Mouse (Mus musculus) gastrocnemius, adult 2 months (tissue): ENCODE results near the gene Snrpd3. TPM values are rescaled to one million over a fixed set of nuclear protein-coding genes. Genes with fewer than 3 reads are reported as not detected.
"Not testable (repeated sequence)": the region's sequence is repeated elsewhere in the genome, so short reads cannot be mapped to it uniquely, and the experiment has no call there.

Source experiments
- DNase-seq: peaks from one replicate; pipeline ENCODE4 v3.0.0; 2022
- H3K27ac ChIP-seq: fragments of 200-600 bp; 2 replicates; pipeline ENCODE4 v1.8.1; 2022; ENCODE audit warnings: mild to moderate bottlenecking
- H3K4me3 ChIP-seq: fragments of 200-600 bp; 2 replicates; pipeline ENCODE4 v1.8.1; 2022; ENCODE audit warnings: mild to moderate bottlenecking, moderate library complexity
- CTCF ChIP-seq: fragments of 200-600 bp; IDR thresholded peaks from 2 replicates; pipeline ENCODE4 v1.8.1; 2022; ENCODE audit warnings: antibody characterized with exemption, mild to moderate bottlenecking, moderate library complexity
- intact Hi-C: fragments of 180-260 bp; cut with DNase I; formaldehyde crosslinking; loops from one replicate; pipeline ENCODE4 v1.15.1; 2025
- total RNA-seq, 2 experiments: library from RNA; stranded (reverse); gene quantifications; 2 replicates each; pipeline ENCODE4 v1.2.3; 2021

Snrpd3 gene
- total RNA-seq, 2 experiments from 2014 or later: 65.9 to 91.4 TPM

DNA sequence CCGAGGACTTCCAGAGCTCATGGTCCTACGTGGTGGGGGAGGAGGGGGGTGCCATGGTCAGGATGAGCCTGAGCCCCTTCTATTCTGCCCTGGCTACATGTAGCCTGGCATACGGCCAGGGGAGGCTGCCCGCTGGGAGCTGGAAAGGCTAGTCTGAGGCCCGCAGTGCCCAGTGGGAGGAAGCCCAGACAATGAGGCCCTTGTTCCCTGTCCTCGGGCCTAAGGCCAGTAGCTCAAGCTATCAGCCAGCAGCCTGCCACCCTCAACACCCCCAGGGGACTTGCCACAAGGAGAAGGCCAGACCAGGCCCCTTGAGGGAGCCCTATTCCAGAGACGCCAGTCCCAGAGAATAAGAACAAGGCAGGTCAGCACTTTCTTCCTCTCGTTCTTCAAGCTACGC is 38.7 kb downstream of the Snrpd3 start:
- Histone ChIP-seq H3K27ac (no peak overlapping the region), H3K4me3 (no peak overlapping the region)
- intact Hi-C loops: no loop called here
- no peak for TF ChIP-seq CTCF
- no peak for DNase-seq

DNA sequence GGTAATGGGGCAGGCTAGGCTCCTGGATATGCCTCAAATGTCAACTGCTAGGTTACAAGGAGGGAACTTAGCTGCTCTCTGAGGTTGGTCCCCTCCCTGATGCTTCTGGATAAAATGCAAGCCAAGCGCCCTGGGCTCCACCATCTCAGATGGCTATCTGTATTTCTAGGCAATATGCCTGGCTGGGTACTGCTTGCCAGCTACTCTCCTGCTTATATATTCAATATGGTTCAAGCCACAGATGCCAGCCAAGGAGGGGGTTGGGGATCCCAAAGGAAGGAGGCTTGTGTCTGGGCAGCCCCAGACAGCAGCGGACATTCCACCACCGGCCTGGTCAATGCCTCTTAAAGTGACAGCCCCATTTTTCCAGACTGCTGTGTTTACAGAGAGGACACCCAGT is 41.2 kb downstream of the Snrpd3 start:
- H3K27ac ChIP-seq: no peak overlapping the region
- no peak overlapping the region; the same call in 1 of the 2 replicates for H3K4me3 ChIP-seq
- no peak for TF ChIP-seq CTCF
- intact Hi-C loops: no loop called here
- no peak for DNase-seq

DNA sequence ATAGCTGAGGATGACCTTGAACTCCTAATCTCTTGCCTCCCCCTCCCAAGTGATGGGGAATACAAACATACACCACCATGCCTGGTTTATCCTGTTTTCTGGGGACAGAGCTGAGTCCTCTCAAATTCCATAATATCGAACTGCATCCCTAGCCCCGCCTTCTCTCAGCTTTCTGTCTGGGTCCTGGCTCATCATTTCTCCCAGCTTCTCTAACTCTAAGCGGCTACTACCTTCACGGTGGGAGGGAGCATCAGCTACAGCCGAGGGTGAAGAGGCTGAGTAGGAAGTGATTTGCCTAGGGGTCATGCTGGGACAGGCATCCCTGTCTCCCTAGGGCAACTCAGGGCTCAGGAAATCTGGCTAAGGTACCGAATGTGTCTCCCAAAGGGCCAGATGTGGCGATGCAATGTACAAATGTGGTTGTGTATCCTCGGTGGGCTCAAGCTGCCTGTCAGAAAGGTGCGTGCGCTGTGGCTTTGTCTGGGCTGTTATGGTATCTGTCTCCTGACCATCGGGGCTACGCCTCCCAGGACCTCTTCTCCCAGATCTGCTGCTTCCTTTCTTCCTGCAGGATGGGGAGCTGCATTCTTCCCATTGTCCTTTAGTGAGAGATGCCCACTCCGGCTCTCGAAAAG is 41.8 kb downstream of the Snrpd3 start:
- DNase-seq: no peak
- no peak for TF ChIP-seq CTCF
- intact Hi-C loops: no loop called here
- Histone ChIP-seq H3K27ac (peak overlapping the region; percentile 38; the same call in 1 of the 2 replicates), H3K4me3 (peak overlapping the region; percentile 66)

DNA sequence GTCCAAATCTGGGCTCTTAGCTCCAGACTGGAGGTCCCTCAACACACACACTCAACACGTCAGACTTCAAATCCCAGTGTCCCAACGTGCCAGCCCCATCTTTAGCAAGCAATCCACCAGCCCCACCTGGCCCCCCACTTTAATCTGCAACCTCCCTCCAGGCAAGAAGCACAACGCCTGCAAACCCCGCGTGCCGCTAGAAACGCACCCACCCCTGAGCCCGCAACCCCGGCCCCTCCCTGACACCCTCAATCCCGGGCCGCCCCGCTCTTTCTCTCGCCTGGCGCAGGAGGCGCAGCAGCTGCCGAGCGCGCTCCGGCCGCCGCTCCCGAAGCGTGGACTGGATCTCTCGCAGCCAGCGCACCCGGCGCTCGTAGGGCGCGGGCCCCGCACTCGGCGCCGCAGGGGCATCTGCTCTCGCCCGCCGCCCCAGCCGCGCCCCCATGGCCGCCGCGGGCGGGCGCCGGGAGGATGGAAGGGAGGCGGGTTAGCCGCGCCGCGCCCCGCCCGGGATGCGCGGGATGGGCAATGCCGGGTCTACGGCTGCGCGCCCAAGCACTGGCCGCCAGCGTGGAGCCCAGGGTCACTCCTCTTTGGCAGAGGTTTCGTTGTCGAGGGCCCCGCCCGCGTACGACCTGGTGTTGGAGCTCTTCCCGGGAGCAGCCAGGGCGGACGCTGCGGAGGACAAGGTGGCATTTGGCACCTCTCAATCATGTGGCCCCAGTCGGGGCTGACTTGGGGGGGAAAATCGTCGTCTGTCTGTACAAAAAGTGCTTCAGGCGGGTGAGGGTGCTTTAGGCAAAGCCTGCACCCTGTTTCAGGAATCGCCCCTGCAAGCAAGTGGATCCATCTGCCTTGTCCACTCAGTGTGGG is 42.6 kb downstream of the Snrpd3 start, which contains the start of gene Lrrc75b:
Gene Lrrc75b, minus strand, starts transcription at position 655 of the 873 bp plus-strand sequence.
- Histone ChIP-seq H3K4me3 (peak within 1 kb of the TSS; percentile 66), H3K27ac (peak within 1 kb of the TSS; percentile 49; the same call in 1 of the 2 replicates)
- intact Hi-C loops: no loop called here
- DNase-seq: peak; percentile 83
- TF ChIP-seq CTCF: no peak

DNA sequence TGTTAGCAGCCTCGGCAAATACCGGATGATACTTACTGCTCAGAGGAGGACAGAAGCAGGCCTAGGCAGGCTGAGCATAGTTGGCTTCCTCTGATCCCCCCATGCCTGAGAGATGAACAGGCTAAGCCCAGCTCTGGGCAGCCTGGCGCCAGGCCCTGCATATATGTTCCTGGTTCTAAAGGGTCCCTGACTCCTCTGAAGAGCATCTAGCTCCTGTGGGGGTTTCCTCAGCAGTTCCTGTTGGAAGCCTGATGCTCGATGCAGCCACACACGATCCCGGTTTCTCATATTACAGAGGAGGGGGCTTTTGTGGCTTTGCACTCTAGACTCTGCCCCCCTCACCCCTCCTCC is 43.2 kb downstream of the Snrpd3 start:
- Histone ChIP-seq H3K27ac (peak overlapping the region; percentile 49; the same call in 1 of the 2 replicates), H3K4me3 (peak overlapping the region; percentile 66)
- DNase-seq: no peak
- no peak for TF ChIP-seq CTCF
- intact Hi-C loops: no loop called here

DNA sequence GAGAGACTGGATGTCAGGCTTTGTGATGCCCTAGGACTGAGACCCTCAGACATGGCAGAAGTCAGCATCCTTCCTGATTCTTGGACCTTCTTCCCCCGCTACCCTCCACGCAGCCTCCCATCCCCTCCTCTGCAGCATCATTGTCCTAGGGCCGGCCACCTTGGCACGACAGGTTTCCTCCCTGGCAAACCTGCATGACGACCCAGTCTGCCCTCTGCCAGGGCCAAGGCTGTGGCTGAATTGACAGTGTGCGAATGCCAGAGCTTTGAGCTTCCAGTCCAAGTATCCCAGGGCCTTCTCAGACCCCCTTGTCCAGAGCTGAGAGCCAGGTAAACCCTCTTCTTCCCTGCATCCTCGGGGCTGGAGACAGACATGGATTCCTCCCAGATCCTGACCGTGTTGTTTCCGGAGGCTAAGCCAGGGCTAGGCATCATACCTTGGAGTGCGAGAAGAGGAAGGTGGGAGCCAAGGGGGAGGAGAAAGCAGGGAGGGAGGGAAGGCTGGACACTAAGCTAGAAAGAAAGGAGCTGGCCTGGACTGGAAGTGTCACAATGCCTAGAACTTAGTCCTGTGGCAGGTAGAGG is 43.8 kb downstream of the Snrpd3 start, which contains the start of gene Ggt1:
Gene Ggt1, plus strand, starts transcription at position 534 of the 584 bp plus-strand sequence.
- intact Hi-C loops: no loop called here
- no peak for DNase-seq
- Histone ChIP-seq H3K4me3 (peak within 1 kb of the TSS; percentile 66; the same call in 1 of the 2 replicates), H3K27ac (peak within 1 kb of the TSS; percentile 49; the same call in 1 of the 2 replicates)
- TF ChIP-seq CTCF: no peak

DNA sequence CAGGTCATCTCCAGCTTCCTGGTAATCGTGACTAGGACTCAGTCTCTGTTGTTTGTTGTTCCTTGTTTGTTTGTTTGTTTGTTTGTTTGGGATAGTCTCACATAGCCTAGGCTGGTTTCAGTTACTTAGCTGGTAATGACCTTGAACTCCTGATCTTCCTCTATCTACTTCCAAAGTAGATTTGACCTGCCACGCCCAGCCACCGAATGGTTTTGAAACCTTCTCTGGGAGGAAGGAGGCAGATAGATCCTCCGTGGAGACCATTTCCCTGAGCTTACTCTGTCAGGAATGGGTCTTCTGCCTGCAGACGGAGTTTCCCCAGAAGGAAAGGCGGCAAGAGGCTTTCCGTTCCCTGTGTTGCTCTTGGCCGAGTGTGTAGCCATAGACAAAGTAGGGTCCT is 45.2 kb downstream of the Snrpd3 start:
- no peak for TF ChIP-seq CTCF
- Histone ChIP-seq H3K27ac (no peak overlapping the region), H3K4me3 (no peak overlapping the region)
- intact Hi-C loops: no loop called here
- DNase-seq: no peak

DNA sequence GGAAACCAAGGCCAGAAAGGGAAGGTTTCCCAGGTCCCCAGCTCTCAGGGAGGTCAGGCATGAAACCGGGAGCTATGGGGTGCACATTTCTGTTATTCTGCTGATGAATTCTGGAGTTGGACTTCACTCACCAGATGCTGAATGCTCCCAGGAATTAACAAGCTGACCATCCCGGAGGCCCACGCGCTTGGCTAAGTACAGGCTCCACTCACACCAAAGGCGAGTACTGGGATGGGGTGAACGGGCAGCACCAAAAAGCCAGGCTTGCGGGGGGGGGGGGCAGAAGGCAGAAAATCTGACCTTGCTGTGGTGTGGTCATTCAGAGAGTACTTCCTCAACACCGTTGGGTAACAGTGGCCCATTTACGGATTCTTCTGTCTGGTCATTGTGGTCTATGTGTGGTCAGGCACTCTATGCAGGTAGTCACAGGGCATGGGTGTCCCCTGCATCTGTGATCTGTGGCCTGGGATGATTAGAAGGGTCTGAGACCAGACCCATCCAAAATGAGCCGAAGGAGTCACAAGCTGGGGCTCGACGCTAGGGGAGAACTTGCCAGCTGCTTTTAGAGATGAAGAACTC is 47.4 kb downstream of the Snrpd3 start:
- no peak for TF ChIP-seq CTCF

DNA sequence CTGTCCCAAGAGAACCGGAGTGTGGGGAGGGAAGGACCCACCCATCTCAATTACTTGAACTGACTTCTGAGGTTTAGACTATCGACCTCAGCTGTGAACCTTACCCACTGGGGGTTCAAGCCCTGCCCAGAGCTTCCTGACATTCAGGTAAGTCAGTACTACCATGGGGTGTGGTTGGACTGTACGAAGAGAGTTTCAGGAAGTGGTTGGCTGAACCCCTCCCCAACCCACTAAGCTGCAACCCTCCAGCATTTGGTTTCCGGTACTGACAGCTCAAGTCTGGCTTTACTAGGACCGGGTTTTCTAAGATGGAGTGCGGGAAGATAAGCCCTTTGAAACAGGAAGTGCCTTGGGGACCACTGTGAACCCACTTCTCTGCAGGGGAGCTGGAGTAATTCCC is 48.1 kb downstream of the Snrpd3 start:
- no peak for TF ChIP-seq CTCF
- intact Hi-C loops: no loop called here
- no peak overlapping the region for H3K4me3 ChIP-seq

More for the DNA sequence above, 47.4 kb downstream of the Snrpd3 start:
- no peak overlapping the region for H3K27ac ChIP-seq
- no peak overlapping the region for H3K4me3 ChIP-seq
- intact Hi-C loops: no loop called here
- DNase-seq: no peak

DNA sequence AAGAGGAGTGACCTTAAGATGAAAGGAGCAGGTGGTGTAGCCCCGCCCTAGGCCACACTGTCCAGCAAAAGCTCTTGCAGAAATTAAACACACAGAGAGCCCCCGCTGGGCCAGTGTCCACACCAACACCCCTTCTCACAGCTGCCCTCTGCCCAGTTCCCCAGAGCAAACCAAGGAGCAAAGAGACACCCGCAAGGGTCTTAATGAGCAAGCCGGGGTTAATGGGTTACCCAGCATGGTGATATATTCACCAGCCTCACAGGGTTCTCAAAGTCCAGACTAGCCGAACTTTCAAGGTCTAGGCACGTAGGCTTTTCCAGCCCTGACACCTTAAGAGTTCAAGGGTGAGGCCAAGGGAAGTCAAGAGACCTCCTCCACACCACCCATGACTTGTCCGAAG is 48.6 kb downstream of the Snrpd3 start:
- no peak for TF ChIP-seq CTCF
- intact Hi-C loops: no loop called here
- no peak overlapping the region for H3K27ac ChIP-seq
- no peak for DNase-seq
- no peak overlapping the region for H3K4me3 ChIP-seq

More for the DNA sequence above, 48.1 kb downstream of the Snrpd3 start:
- no peak overlapping the region for H3K27ac ChIP-seq
- DNase-seq: no peak

DNA sequence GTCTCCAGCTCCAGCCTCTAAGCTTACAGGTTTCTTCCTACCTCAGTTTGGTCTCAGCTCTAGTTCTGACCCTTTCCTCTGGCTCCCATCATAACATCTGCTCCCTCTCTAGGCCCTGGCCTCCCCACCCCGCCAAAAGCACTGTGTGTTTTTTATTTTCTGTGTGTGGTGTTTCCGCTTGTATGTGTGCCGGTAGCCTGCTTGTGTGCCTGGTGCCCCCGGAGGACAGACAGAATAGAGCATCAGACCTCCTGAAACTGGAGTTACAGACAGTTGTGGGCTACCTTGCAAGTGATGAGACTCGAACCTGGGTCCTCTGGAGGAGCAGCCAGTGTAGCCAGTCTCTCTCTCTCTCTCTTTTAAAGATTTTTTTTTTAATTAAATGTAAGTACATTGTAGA is 49.0 kb downstream of the Snrpd3 start:
- Histone ChIP-seq H3K4me3 (no peak overlapping the region), H3K27ac (no peak overlapping the region)
- TF ChIP-seq CTCF: no peak
- DNase-seq: no peak
- intact Hi-C loops: no loop called here

DNA sequence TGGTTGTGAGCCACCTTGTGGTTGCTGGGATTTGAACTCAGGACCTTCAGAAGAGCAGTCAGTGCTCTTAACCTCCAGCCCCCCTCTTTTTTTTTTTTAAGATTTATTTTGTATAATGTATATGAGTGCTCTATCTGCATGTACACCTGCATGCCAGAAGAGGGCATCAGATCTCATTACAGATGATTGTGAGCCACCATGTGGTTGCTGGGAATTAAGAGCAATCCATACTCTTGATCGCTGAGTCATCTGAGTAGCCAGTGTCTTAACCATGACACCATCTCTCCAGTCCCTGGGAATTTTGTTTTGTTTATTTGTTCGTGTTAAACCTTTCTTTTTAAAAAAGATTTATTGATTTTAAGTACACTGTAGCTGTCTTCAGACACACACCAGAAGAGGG is 49.4 kb downstream of the Snrpd3 start:
- H3K27ac ChIP-seq, DNase-seq, intact Hi-C loops, H3K4me3 ChIP-seq: not testable (repeated sequence)

DNA sequence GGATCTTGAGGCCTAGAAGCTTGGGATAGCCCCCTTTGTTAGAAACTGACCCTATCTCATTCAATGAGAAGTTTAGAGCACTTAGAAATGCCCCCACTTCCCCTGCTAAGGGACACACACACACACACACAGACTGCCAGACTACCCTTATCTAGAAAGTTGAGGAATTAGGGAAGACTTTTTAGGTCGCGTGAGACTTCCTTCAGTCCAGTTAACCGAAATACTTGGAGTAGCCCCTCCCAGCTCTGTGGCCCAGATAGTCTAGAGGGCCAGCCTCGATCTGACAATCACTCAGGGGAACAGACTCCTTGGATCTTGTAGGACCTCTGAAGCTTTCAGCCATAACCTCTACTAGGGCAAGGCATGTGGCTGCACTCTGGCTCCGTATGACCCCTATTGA is 50.7 kb downstream of the Snrpd3 start:
- H3K4me3 ChIP-seq: no peak overlapping the region
- intact Hi-C loops: no loop called here
- DNase-seq: no peak
- no peak for TF ChIP-seq CTCF
- no peak overlapping the region for H3K27ac ChIP-seq
